Mouse (Mus musculus) mesoderm, embryonic 11.5 days (tissue): ENCODE data around the gene Gm45021.

Experiments
- DNase-seq: peaks from one replicate; pipeline ENCODE4 v3.0.0-alpha.2; 2012; ENCODE audit warnings: low read depth, low spot score

Gm45021 gene

GRCm38 (mm10) chr6:48589194-48589750 is at the start of gene Gm45021:
Gene Gm45021, plus strand, starts transcription at chr6:48589610.
- no peak for DNase-seq

- DNase-seq = no peak
Observed at GRCm38 (mm10) chr6:48539860-48540259, 49.5 kb upstream of the Gm45021 start.

DNA sequence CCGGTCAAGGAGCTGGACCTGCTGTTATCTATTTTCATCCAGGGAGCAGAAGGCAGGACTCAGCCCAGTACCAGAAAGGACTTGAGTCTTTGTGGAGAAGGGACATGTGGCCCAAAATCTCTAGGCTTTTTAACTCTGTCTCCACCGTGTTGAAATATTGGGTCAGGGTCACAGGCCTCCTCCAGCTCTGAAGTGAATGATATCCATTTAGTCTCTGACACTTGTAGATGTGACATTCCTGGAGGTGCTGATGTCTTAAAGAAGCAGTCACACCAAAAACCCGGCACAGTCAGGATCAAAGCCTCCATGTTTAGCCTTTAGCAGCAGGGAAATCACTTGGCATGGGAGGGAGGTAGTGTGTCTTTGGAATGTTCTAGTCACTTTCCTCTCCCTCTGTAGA is 48.7 kb upstream of the Gm45021 start:
- DNase-seq = no peak

- DNase-seq = peak; percentile 81
Observed at GRCm38 (mm10) chr6:48541560-48542450, 47.6 kb upstream of the Gm45021 start.

GRCm38 (mm10) chr6:48542631-48543030 is 46.8 kb upstream of the Gm45021 start:
- DNase-seq = no peak

DNA sequence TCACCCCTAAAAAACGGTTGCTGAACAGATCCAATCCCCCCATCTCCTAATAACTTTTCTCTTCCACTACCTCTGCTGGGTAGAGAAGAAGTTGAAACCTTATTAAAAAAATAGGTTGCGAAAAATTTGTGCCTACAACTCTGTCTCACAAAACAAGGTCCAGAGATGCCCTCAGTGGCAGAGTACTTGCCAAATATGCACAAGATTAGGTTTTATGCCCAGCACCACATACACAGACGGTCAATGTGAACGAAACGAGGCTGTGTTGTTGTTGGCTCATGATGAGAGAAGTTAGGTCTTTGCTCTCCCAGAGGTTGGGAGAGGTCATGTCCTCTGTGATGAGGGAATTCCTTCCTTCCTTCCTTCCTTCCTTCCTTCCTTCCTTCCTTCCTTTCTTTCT is 44.2 kb upstream of the Gm45021 start:
- DNase-seq = no peak

DNA sequence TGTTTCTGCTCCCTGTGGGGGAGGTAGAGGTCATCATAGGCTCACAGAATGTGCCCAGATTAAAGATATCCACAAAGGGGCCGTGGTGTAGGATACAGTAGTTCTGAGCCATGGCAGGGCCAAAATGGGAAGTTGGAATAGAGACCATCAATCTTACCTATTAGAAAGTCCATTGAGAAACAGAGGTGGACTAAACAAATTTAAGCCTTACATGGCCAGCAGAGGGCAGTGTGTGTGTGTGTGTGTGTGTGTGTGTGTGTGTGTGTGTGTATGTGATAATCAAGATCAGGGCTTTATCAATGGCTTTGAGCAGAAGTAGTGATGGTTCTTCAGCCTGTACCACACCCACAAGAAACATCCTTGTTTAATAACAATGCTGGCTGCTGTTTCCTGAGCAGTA is 43.1 kb upstream of the Gm45021 start:
- DNase-seq = no peak

DNA sequence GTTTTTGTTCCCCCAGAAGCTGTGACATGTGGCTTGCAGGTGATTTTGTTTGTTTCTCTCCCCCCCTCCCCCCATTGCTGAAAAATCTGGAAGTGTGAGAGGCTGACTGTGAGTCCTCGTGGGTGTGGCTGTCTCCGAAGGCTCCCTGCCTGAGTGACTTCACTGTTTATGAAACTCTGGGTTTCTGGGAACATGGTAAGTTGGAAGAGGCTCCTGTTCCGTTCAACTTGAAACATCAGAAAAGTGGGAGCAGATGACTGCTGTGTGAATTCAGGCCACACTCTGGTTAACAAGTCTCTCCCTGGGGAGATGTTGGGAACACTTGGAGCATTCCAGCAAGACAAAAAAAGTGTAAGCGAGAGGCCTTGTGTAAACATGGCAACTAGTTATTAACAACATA is 42.6 kb upstream of the Gm45021 start:
- DNase-seq = no peak

- DNase-seq = no peak
Observed at GRCm38 (mm10) chr6:48548314-48548713, 41.1 kb upstream of the Gm45021 start.

- peak; percentile 51 for DNase-seq
Observed at GRCm38 (mm10) chr6:48552918-48553317, 36.5 kb upstream of the Gm45021 start.

DNA sequence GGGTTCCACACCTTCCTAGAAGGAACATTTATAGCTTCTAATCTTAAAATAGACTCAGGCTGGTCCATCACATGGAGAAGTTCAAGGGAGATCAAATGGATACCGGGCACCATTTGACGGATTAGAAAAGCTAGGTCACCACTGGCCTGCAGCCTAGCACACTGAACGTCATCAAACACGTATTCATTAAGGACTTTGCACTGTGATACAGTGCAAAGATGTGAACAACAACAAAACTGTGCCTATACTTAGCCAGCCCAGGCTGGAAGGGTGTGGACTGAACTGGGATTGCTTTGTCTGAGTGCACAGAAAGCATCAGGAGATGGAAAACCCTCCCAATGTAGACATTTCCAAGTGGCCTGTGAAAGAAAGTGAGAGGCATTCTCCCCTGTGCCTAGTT is 35.6 kb upstream of the Gm45021 start:
- DNase-seq = no peak

- peak; percentile 92 for DNase-seq
Observed at GRCm38 (mm10) chr6:48554280-48555103, 34.9 kb upstream of the Gm45021 start, which contains the start of gene Lrrc61. Gene Lrrc61, plus strand, starts transcription at chr6:48554796.

- DNase-seq = peak; percentile 63
Observed at GRCm38 (mm10) chr6:48555104-48555890, 34.1 kb upstream of the Gm45021 start.

DNA sequence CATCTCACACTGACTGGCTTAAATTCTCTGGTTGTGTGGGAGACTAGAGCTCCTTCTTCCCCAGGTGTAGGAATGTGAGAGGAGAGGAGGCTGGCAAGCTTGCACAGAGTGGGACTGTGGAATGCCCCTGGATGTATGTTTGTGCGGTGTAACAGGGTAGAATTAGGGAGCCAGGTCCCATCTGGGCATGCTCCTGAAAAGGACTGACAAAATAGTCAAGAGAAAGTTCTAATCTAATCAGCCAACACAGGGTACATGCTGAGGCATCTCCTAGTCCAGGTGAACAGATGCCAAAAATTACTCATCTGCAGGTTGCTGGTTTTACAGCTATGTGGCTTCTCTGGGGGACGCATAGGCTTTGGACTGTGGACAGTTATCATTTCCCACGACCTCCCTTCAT is 33.5 kb upstream of the Gm45021 start:
- no peak for DNase-seq

- DNase-seq = no peak
Observed at GRCm38 (mm10) chr6:48565693-48566310, 23.6 kb upstream of the Gm45021 start.

- no peak for DNase-seq
Observed at GRCm38 (mm10) chr6:48566312-48566711, 23.1 kb upstream of the Gm45021 start.

DNA sequence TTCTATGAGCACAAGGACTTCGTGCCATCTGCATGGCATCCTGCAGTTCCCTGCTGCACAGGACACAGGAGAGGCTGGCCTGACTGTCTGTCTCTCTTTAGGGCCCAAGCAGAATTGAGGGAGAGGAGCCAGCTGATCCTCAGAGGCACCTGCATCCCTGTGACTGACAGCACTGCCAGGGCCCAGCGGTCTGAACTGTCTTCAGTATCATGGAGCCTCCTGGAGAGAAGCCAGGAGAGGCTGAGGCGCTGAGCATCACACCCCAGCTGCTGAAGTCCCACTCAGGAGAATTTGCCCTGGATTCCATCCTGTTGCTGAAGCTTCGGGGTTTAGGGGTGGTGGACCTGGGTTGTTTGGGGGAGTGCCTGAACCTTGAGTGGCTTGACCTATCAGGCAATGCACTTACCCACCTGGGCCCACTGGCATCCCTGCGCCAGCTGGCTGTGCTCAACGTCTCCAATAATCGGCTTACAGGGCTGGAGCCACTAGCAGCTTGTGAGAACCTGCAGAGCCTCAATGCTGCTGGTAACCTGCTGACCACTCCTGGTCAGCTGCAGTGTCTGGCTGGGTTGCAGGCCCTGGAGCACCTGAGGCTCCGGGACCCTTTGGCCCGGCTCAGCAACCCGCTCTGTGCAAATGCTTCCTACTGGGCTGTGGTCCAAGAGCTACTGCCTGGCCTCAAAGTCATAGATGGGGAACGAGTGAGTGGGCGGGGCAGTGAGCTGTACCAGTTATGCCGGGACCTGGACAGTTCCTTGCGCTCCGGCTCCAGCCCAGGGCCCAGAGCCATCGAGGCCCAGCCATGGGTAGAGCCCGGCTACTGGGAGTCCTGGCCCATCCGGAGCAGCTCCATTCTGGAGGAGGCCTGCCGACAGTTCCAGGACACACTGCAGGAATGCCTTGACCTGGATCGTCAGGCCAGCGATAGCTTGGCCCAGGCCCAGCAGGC is 21.1 kb upstream of the Gm45021 start:
- no peak for DNase-seq

- no peak for DNase-seq
Observed at GRCm38 (mm10) chr6:48569065-48569807, 20.2 kb upstream of the Gm45021 start.

- DNase-seq = no peak
Observed at GRCm38 (mm10) chr6:48572014-48572413, 17.4 kb upstream of the Gm45021 start.
